Mouse (Mus musculus) MEL (cell line): ENCODE measurements around the gene Zdhhc25. TPM values are rescaled to one million over a fixed set of nuclear protein-coding genes. Genes with fewer than 3 reads are reported as not detected.

Experiments
- DNase-seq: peaks from one replicate; pipeline ENCODE4 v3.0.0; 2011; ENCODE audit warnings: low read depth, low spot score
- H3K27ac ChIP-seq: 2 replicates; pipeline ENCODE4 v1.5.1; 2012; ENCODE audit warnings: low read depth, mild to moderate bottlenecking, control low read depth, low read length, moderate library complexity; ENCODE audit not compliant: control insufficient read depth
- H3K27me3 ChIP-seq, 2 experiments: fragments of 150-350 bp in 1 of 2; sonication (generic) in 1 of 2; 2 replicates each; pipeline ENCODE4 v1.6.1; 2012; ENCODE audit warnings: low read length in 2 of 2, mild to moderate bottlenecking in 2 of 2, improper control_type of control experiment in 1 of 2, moderate library complexity in 1 of 2; ENCODE audit not compliant: insufficient read depth in 2 of 2, control insufficient read depth in 1 of 2
- H3K36me3 ChIP-seq, 2 experiments: 2 replicates each; pipeline ENCODE4 v1.6.1; 2012 to 2014; ENCODE audit warnings: low read length in 2 of 2, improper control_type of control experiment in 1 of 2, inconsistent platforms in 1 of 2, mild to moderate bottlenecking in 1 of 2; ENCODE audit not compliant: insufficient read depth in 2 of 2, control insufficient read depth in 1 of 2
- H3K4me1 ChIP-seq, 2 experiments: fragments of 150-350 bp in 1 of 2; sonication (generic) in 1 of 2; 2 replicates each; pipeline ENCODE4 v1.6.1; 2012; ENCODE audit warnings: low read length in 2 of 2, improper control_type of control experiment in 1 of 2, mild to moderate bottlenecking in 1 of 2; ENCODE audit not compliant: insufficient read depth in 2 of 2, control insufficient read depth in 1 of 2
- H3K4me3 ChIP-seq, 2 experiments: fragments of 150-350 bp in 1 of 2; sonication (generic) in 1 of 2; 2 replicates each; pipeline ENCODE4 v1.5.1; 2012; ENCODE audit warnings: low read depth in 2 of 2, low read length in 2 of 2, mild to moderate bottlenecking in 2 of 2, moderate library complexity in 2 of 2, control low read depth in 1 of 2, improper control_type of control experiment in 1 of 2; ENCODE audit not compliant: control insufficient read depth in 1 of 2, insufficient read depth in 1 of 2
- H3K79me2 ChIP-seq: 2 replicates; pipeline ENCODE4 v1.6.1; 2012; ENCODE audit warnings: mild to moderate bottlenecking, low read length, moderate library complexity; ENCODE audit not compliant: control insufficient read depth, poor library complexity, insufficient read depth
- H3K9ac ChIP-seq: 2 replicates; pipeline ENCODE4 v1.6.1; 2012; ENCODE audit warnings: low read depth, mild to moderate bottlenecking, control low read depth, low read length, moderate library complexity; ENCODE audit not compliant: control insufficient read depth, poor library complexity, severe bottlenecking
- H3K9me3 ChIP-seq: fragments of 150-350 bp; sonication (generic); replicated peaks from 2 replicates; pipeline ENCODE4 v1.6.1; 2012; ENCODE audit warnings: mild to moderate bottlenecking, low read length, improper control_type of control experiment, moderate library complexity; ENCODE audit not compliant: insufficient read depth
- BHLHE40 ChIP-seq: IDR thresholded peaks from 2 replicates; pipeline ENCODE4 v1.6.1; 2012; ENCODE audit warnings: low read depth, mild to moderate bottlenecking, inconsistent platforms, low read length, improper control_type of control experiment, borderline replicate concordance
- CHD1 ChIP-seq: IDR thresholded peaks from 2 replicates; pipeline ENCODE4 v1.6.1; 2012; ENCODE audit warnings: low read depth, mild to moderate bottlenecking, inconsistent platforms, low read length, improper control_type of control experiment
- CHD2 ChIP-seq: IDR thresholded peaks from 2 replicates; pipeline ENCODE4 v1.6.1; 2011; ENCODE audit warnings: low read length, improper control_type of control experiment
- CTCF ChIP-seq, 3 experiments: IDR thresholded peaks in 2 of 3; conservative IDR thresholded peaks in 1 of 3; 2 replicates each; pipeline ENCODE4 v1.5.1; 2011 to 2012; ENCODE audit warnings: low read length in 3 of 3, low read depth in 2 of 3, mild to moderate bottlenecking in 2 of 3, improper control_type of control experiment in 1 of 3, inconsistent platforms in 1 of 3, mixed read lengths in 1 of 3, moderate library complexity in 1 of 3; ENCODE audit not compliant: control insufficient read depth in 1 of 3, insufficient read depth in 1 of 3, poor library complexity in 1 of 3, severe bottlenecking in 1 of 3
- ELF1 ChIP-seq: IDR thresholded peaks from 2 replicates; pipeline ENCODE4 v1.6.1; 2014; ENCODE audit warnings: low read depth, mild to moderate bottlenecking, inconsistent platforms, low read length, improper control_type of control experiment, moderate library complexity
- EP300 ChIP-seq, 2 experiments: IDR thresholded peaks; 2 replicates each; pipeline ENCODE4 v1.6.1; 2011; ENCODE audit warnings: improper control_type of control experiment in 2 of 2, low read length in 2 of 2, low read depth in 1 of 2, mild to moderate bottlenecking in 1 of 2
- ETS1 ChIP-seq: IDR thresholded peaks from 2 replicates; pipeline ENCODE4 v1.6.1; 2012; ENCODE audit warnings: low read depth, mild to moderate bottlenecking, inconsistent platforms, low read length, improper control_type of control experiment, moderate library complexity
- GABPA ChIP-seq: IDR thresholded peaks from 2 replicates; pipeline ENCODE4 v1.6.1; 2012; ENCODE audit warnings: low read depth, mild to moderate bottlenecking, inconsistent platforms, low read length, improper control_type of control experiment, moderate library complexity
- GATA1 ChIP-seq: IDR thresholded peaks from 2 replicates; pipeline ENCODE4 v1.6.1; 2011; ENCODE audit warnings: low read depth, low read length, improper control_type of control experiment
- HCFC1 ChIP-seq: IDR thresholded peaks from 2 replicates; pipeline ENCODE4 v1.6.1; 2012; ENCODE audit warnings: low read depth, mild to moderate bottlenecking, inconsistent platforms, low read length, improper control_type of control experiment, moderate library complexity
- JUND ChIP-seq: IDR thresholded peaks from 2 replicates; pipeline ENCODE4 v1.6.1; 2011; ENCODE audit warnings: low read depth, mild to moderate bottlenecking, improper control_type of control experiment, low read length
- MAFK ChIP-seq: IDR thresholded peaks from 2 replicates; pipeline ENCODE4 v1.6.1; 2011; ENCODE audit warnings: low read depth, mild to moderate bottlenecking, low read length, improper control_type of control experiment, borderline replicate concordance
- MEF2A ChIP-seq: IDR thresholded peaks from 2 replicates; pipeline ENCODE4 v1.6.1; 2014; ENCODE audit warnings: low read depth, mild to moderate bottlenecking, inconsistent platforms, low read length, improper control_type of control experiment; ENCODE audit not compliant: poor library complexity, insufficient replicate concordance, severe bottlenecking; ENCODE audit errors: extremely low read depth
- MXI1 ChIP-seq: IDR thresholded peaks from 2 replicates; pipeline ENCODE4 v1.6.1; 2011; ENCODE audit warnings: mild to moderate bottlenecking, low read depth, low read length, improper control_type of control experiment
- MYB ChIP-seq: IDR thresholded peaks from 2 replicates; pipeline ENCODE4 v1.6.1; 2011; ENCODE audit warnings: mild to moderate bottlenecking, low read depth, low read length, improper control_type of control experiment
- MYC ChIP-seq: IDR thresholded peaks from 2 replicates; pipeline ENCODE4 v1.6.1; 2011; ENCODE audit warnings: low read depth, mild to moderate bottlenecking, low read length, improper control_type of control experiment, moderate library complexity
- NELFE ChIP-seq: IDR thresholded peaks from 2 replicates; pipeline ENCODE4 v1.6.1; 2011; ENCODE audit warnings: low read depth, low read length, improper control_type of control experiment
- POLR2A ChIP-seq, 2 experiments: IDR thresholded peaks; 2 replicates each; pipeline ENCODE4 v1.6.1; 2011 to 2012; ENCODE audit warnings: low read length in 2 of 2, mild to moderate bottlenecking in 2 of 2, control low read depth in 1 of 2, improper control_type of control experiment in 1 of 2, low read depth in 1 of 2, moderate library complexity in 1 of 2; ENCODE audit not compliant: control insufficient read depth in 1 of 2, insufficient read depth in 1 of 2, poor library complexity in 1 of 2
- POLR2AphosphoS2 ChIP-seq: IDR thresholded peaks from 2 replicates; pipeline ENCODE4 v1.6.1; 2011; ENCODE audit warnings: low read length, improper control_type of control experiment
- POLR2AphosphoS5 ChIP-seq: IDR thresholded peaks from 2 replicates; pipeline ENCODE4 v1.6.1; 2012; ENCODE audit warnings: low read depth, borderline replicate concordance, mild to moderate bottlenecking, inconsistent platforms, low read length, moderate library complexity, mixed read lengths
- RCOR1 ChIP-seq: IDR thresholded peaks from 2 replicates; pipeline ENCODE4 v1.6.1; 2012; ENCODE audit warnings: low read depth, mild to moderate bottlenecking, inconsistent platforms, low read length, improper control_type of control experiment
- TAL1 ChIP-seq: IDR thresholded peaks from 2 replicates; pipeline ENCODE4 v1.6.1; 2012; ENCODE audit warnings: mild to moderate bottlenecking, inconsistent platforms, low read length, moderate library complexity, mixed read lengths
- TBP ChIP-seq: IDR thresholded peaks from 2 replicates; pipeline ENCODE4 v1.8.0; 2011; ENCODE audit warnings: low read depth, low read length, improper control_type of control experiment
- TCF12 ChIP-seq: IDR thresholded peaks from 2 replicates; pipeline ENCODE4 v1.6.1; 2014; ENCODE audit warnings: low read depth, mild to moderate bottlenecking, inconsistent platforms, low read length, improper control_type of control experiment, moderate library complexity
- UBTF ChIP-seq: IDR thresholded peaks from 2 replicates; pipeline ENCODE4 v1.6.1; 2012; ENCODE audit warnings: low read depth, mild to moderate bottlenecking, inconsistent platforms, low read length, improper control_type of control experiment, moderate library complexity, borderline replicate concordance; ENCODE audit not compliant: insufficient read depth
- USF2 ChIP-seq, 2 experiments: IDR thresholded peaks; 2 replicates each; pipeline ENCODE4 v1.6.1; 2011 to 2012; ENCODE audit warnings: improper control_type of control experiment in 2 of 2, low read length in 2 of 2, borderline replicate concordance in 1 of 2, inconsistent platforms in 1 of 2, low read depth in 1 of 2, mild to moderate bottlenecking in 1 of 2; ENCODE audit not compliant: insufficient read depth in 1 of 2
- ZC3H11A ChIP-seq: IDR thresholded peaks from 2 replicates; pipeline ENCODE4 v1.6.1; 2012; ENCODE audit warnings: low read depth, mild to moderate bottlenecking, inconsistent platforms, low read length, improper control_type of control experiment
- ZKSCAN1 ChIP-seq: IDR thresholded peaks from 2 replicates; pipeline ENCODE4 v1.6.1; 2012; ENCODE audit warnings: low read depth, mild to moderate bottlenecking, inconsistent platforms, low read length, improper control_type of control experiment, moderate library complexity
- ZMIZ1 ChIP-seq: IDR thresholded peaks from 2 replicates; pipeline ENCODE4 v1.6.1; 2012; ENCODE audit warnings: low read depth, mild to moderate bottlenecking, inconsistent platforms, low read length, improper control_type of control experiment, moderate library complexity
- ZNF384 ChIP-seq: IDR thresholded peaks from 2 replicates; pipeline ENCODE4 v1.6.1; 2012; ENCODE audit warnings: low read depth, mild to moderate bottlenecking, inconsistent platforms, low read length, improper control_type of control experiment
- polyA plus RNA-seq, 2 experiments: library from polyadenylated mRNA; stranded (reverse) in 1 of 2; unstranded in 1 of 2; fragments of >175 nt in 1 of 2; fragments of >200 nt in 1 of 2; gene quantifications; 2 replicates each; pipeline versions ENCODE4 v1.2.1 to v1.2.4; 2012; ENCODE audit warnings: low replicate concordance in 2 of 2, low read depth in 1 of 2; ENCODE audit not compliant: insufficient read length in 2 of 2, insufficient read depth in 1 of 2, missing spikeins in 1 of 2
- total RNA-seq: library from RNA; depleted of rRNA; stranded (reverse); fragments of 300-350 nt; gene quantifications from 2 replicates; pipeline ENCODE4 v1.2.3, GENCODE M21; 2012

Zdhhc25 gene
- total and polyA plus RNA-seq, 3 experiments: not detected

DNA sequence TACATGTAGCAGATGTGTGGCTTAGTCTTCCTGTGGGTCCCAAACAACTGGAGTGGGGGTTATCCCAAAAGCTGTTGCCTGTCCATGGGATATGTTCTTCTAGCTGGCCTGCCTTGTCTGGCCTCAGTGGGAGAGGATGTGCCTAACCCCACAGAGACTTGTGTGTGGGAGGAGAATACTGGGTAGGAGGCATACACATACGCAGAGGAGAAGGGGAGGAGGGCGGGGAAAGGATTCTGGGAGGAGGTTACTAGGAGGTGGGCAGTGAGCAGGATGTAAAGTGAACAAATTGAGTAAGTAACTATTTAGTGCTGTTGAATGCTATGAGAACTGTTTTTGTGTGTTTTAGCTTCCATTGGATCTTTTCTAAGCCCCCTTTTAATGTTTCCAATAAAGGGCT is 23.8 kb downstream of the Zdhhc25 start:
- Histone ChIP-seq H3K27ac (peak overlapping the region; percentile 100), H3K9ac (peak overlapping the region; percentile 61), H3K4me3 (peak overlapping the region; percentile 24 to 35; a peak in 3 of 4 replicates), H3K4me1 (peaks cover 10 to 63% of the 10 kb centered on the region in 2 experiments), H3K9me3 (no peaks in the 10 kb centered on the region), H3K36me3 (peaks cover 0 to 50% of the 10 kb centered on the region in 2 experiments; a peak in 2 of 4 replicates), H3K79me2 (peaks cover 3% of the 10 kb centered on the region; the same call in 1 of the 2 replicates), H3K27me3 (no peaks in the 10 kb centered on the region)
- peak; percentile 90 for DNase-seq
- TF ChIP-seq CTCF (IDR thresholded peaks at IDR 0.05 in 2 of 3, conservative IDR thresholded peaks at IDR 0.05 in 1 of 3; ENCODE audit: control insufficient read depth in 1 of 3, insufficient read depth in 1 of 3, low read depth in 2 of 3, low read length in 3 of 3, poor library complexity in 1 of 3, severe bottlenecking in 1 of 3): no peak
- no peak for TF ChIP-seq TCF12
- TF ChIP-seq NELFE: 0 out of 2 replicates have a peak, but pooled peaks have one; percentile 22
- TF ChIP-seq RCOR1: no peak
- 0 out of 2 replicates have a peak, but pooled peaks have one; percentile 26 for TF ChIP-seq POLR2AphosphoS2
- no peak for TF ChIP-seq ELF1
- TF ChIP-seq BHLHE40: no peak
- peak in 1 of 2 experiments; percentile 60; a peak in 3 of 4 replicates for TF ChIP-seq POLR2A (IDR thresholded peaks at IDR 0.05; ENCODE audit: control insufficient read depth in 1 of 2, insufficient read depth in 1 of 2, low read depth in 1 of 2, low read length in 2 of 2, poor library complexity in 1 of 2)
- peak; percentile 61 for TF ChIP-seq TBP
- no peak for TF ChIP-seq TAL1
- TF ChIP-seq USF2 (IDR thresholded peaks at IDR 0.05; ENCODE audit: borderline replicate concordance in 1 of 2, insufficient read depth in 1 of 2, low read depth in 1 of 2, low read length in 2 of 2): no peak
- TF ChIP-seq ZNF384: peak; percentile 84

DNA sequence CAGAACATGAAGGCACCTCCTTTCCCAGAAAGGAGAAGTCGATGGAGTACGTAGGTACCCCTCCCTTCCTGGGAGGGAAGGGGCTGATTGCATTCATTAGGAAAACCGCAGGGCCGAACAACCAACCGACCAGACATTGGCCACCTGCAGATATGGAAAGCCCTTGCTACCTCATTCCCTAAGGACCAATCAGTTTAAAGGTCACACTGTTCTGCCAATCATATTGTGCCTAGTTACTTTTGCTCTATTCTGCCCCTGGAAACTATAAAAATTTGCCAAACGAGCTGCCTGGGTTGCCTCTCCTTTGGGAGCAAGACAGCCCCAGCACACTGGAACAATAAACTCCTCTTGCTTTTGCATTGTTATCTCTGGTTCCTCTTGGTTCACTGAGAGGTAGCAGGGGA is 24.8 kb downstream of the Zdhhc25 start:
- peaks cover 10 to 54% of the 10 kb centered on the region in 2 experiments for H3K4me1 ChIP-seq
- H3K27me3 ChIP-seq: no peaks in the 10 kb centered on the region
- peaks cover 3% of the 10 kb centered on the region; the same call in 1 of the 2 replicates for H3K79me2 ChIP-seq
- peaks cover 0 to 40% of the 10 kb centered on the region in 2 experiments; a peak in 2 of 4 replicates for H3K36me3 ChIP-seq
- no peaks in the 10 kb centered on the region for H3K9me3 ChIP-seq
- H3K27ac ChIP-seq: peak overlapping the region; percentile 100
- peak overlapping the region; percentile 86 for H3K9ac ChIP-seq
- DNase-seq: peak; percentile 96
- H3K4me3 ChIP-seq: peak overlapping the region; percentile 9 to 35
- peak; percentile 74 for TF ChIP-seq GATA1
- TF ChIP-seq JUND: peak; percentile 76; the same call in 1 of the 2 replicates
- TF ChIP-seq GABPA: no peak
- 0 out of 2 replicates have a peak, but pooled peaks have one; percentile 29 for TF ChIP-seq POLR2AphosphoS5
- TF ChIP-seq ZKSCAN1: no peak
- no peak for TF ChIP-seq MAFK
- peak; percentile 90 for TF ChIP-seq MYB
- TF ChIP-seq CHD1: no peak
- TF ChIP-seq TCF12: peak; percentile 83
- peak; percentile 84 for TF ChIP-seq ETS1
- TF ChIP-seq ZMIZ1: peak; percentile 98
- TF ChIP-seq MYC: peak; percentile 78
- no peak for TF ChIP-seq ZC3H11A
- TF ChIP-seq BHLHE40: no peak
- TF ChIP-seq EP300 (IDR thresholded peaks at IDR 0.05; ENCODE audit: low read depth in 1 of 2, low read length in 2 of 2): peak; percentile 92 to 97
- peak; percentile 64 for TF ChIP-seq RCOR1
- TF ChIP-seq MEF2A: no peak
- no peak for TF ChIP-seq UBTF
- peak; percentile 72 for TF ChIP-seq HCFC1
- peak; percentile 91 for TF ChIP-seq NELFE
- peak; percentile 34; the same call in 1 of the 2 replicates for TF ChIP-seq MXI1
- TF ChIP-seq CHD2: peak; percentile 65
